Mouse (Mus musculus) G1E (cell line): ENCODE data around the gene Rasa3.

Experiments used
- CTCF ChIP-seq: IDR thresholded peaks from 2 replicates; pipeline ENCODE4 v1.5.1; 2012; ENCODE audit warnings: low read depth, low read length, inconsistent platforms, mixed read lengths
- GATA1 ChIP-seq: IDR thresholded peaks from 2 replicates; pipeline ENCODE4 v1.6.1; 2012; ENCODE audit warnings: borderline replicate concordance, low read length, inconsistent platforms, mixed read lengths
- GATA2 ChIP-seq: IDR thresholded peaks from 2 replicates; pipeline ENCODE4 v1.6.1; 2012; ENCODE audit warnings: low read depth, low read length, inconsistent platforms, borderline replicate concordance
- POLR2AphosphoS5 ChIP-seq: IDR thresholded peaks from 2 replicates; pipeline ENCODE4 v1.6.1; 2012; ENCODE audit warnings: low read depth, low read length, inconsistent platforms; ENCODE audit not compliant: insufficient replicate concordance
- TAL1 ChIP-seq: conservative IDR thresholded peaks from 2 replicates; pipeline ENCODE4 v1.6.1; 2012; ENCODE audit warnings: low read depth, low read length, inconsistent platforms, mixed read lengths

GRCm38 (mm10) chr8:13550718-13551573 is 126.5 kb downstream of the Rasa3 start:
- no peak for TF ChIP-seq CTCF
- no peak for TF ChIP-seq TAL1
- TF ChIP-seq GATA1 = no peak
- no peak for TF ChIP-seq POLR2AphosphoS5
- TF ChIP-seq GATA2 = no peak
